Mouse (Mus musculus) heart, adult 8-10 months (tissue): Measurements from ENCODE around the gene 0610009B22Rik. TPM values are rescaled to one million over a fixed set of nuclear protein-coding genes. Genes with fewer than 3 reads are reported as not detected.

Experiments used
- DNase-seq: peaks from one replicate; pipeline ENCODE4 v3.0.0; 2022; ENCODE audit warnings: low spot score
- total RNA-seq, 4 experiments: library from RNA; stranded (reverse); gene quantifications; 2 replicates each; pipeline ENCODE4 v1.2.4; 2022

Gene 0610009B22Rik
- total RNA-seq, 4 experiments from 2014 or later = 35.6 to 44.6 (median 40.8) TPM

GRCm38 (mm10) chr11:51661867-51662365, 26.8 kb downstream of the 0610009B22Rik start:
- DNase-seq = no peak

- no peak for DNase-seq
These were observed 30.0 kb downstream of the 0610009B22Rik start for GRCm38 (mm10) chr11:51658705-51659104.

GRCm38 (mm10) chr11:51658291-51658690, 30.4 kb downstream of the 0610009B22Rik start:
- DNase-seq = no peak

GRCm38 (mm10) chr11:51656798-51657521, 31.7 kb downstream of the 0610009B22Rik start:
- no peak for DNase-seq

- no peak for DNase-seq
These were observed 33.8 kb downstream of the 0610009B22Rik start for GRCm38 (mm10) chr11:51654891-51655290.

GRCm38 (mm10) chr11:51653736-51654135, 34.9 kb downstream of the 0610009B22Rik start:
- DNase-seq = no peak

- DNase-seq = no peak
These were observed 35.7 kb downstream of the 0610009B22Rik start for GRCm38 (mm10) chr11:51652889-51653418.

- peak; percentile 67 for DNase-seq
These were observed 37.8 kb downstream of the 0610009B22Rik start, which contains the start of the genes N4bp3 and D930048N14Rik for GRCm38 (mm10) chr11:51650691-51651515. N4bp3 (minus strand) TSS chr11:51650842. D930048N14Rik (plus strand) TSS chr11:51650954.

- DNase-seq = no peak
These were observed 38.4 kb downstream of the 0610009B22Rik start for GRCm38 (mm10) chr11:51650261-51650660.

GRCm38 (mm10) chr11:51649889-51650199, 38.8 kb downstream of the 0610009B22Rik start:
- no peak for DNase-seq

GRCm38 (mm10) chr11:51649111-51649888, 39.4 kb downstream of the 0610009B22Rik start:
- no peak for DNase-seq

GRCm38 (mm10) chr11:51648566-51648965, 40.1 kb downstream of the 0610009B22Rik start:
- DNase-seq = no peak

GRCm38 (mm10) chr11:51646751-51647667, 41.7 kb downstream of the 0610009B22Rik start:
- peak; percentile 81 for DNase-seq

GRCm38 (mm10) chr11:51646245-51646644, 42.4 kb downstream of the 0610009B22Rik start:
- DNase-seq = no peak

GRCm38 (mm10) chr11:51645293-51645692, 43.4 kb downstream of the 0610009B22Rik start:
- no peak for DNase-seq

GRCm38 (mm10) chr11:51644217-51644616, 44.5 kb downstream of the 0610009B22Rik start:
- DNase-seq = no peak

GRCm38 (mm10) chr11:51643761-51644160, 44.9 kb downstream of the 0610009B22Rik start:
- no peak for DNase-seq

GRCm38 (mm10) chr11:51643202-51643601, 45.5 kb downstream of the 0610009B22Rik start:
- no peak for DNase-seq

- DNase-seq = no peak
These were observed 47.9 kb downstream of the 0610009B22Rik start for GRCm38 (mm10) chr11:51640748-51641147.

- no peak for DNase-seq
These were observed 50.2 kb downstream of the 0610009B22Rik start for GRCm38 (mm10) chr11:51638497-51638896.
